Mouse (Mus musculus): ENCODE data around the gene Il22ra1. TPM values are rescaled to one million over a fixed set of nuclear protein-coding genes. Genes with fewer than 3 reads are reported as not detected.
A peak's percentile ranks its signal among the peaks of the same experiment; 100 is the strongest.

Gene Il22ra1
- total RNA-seq, 2 experiments from 2014 or later: 0.14 TPM; not detected in 1

DNA sequence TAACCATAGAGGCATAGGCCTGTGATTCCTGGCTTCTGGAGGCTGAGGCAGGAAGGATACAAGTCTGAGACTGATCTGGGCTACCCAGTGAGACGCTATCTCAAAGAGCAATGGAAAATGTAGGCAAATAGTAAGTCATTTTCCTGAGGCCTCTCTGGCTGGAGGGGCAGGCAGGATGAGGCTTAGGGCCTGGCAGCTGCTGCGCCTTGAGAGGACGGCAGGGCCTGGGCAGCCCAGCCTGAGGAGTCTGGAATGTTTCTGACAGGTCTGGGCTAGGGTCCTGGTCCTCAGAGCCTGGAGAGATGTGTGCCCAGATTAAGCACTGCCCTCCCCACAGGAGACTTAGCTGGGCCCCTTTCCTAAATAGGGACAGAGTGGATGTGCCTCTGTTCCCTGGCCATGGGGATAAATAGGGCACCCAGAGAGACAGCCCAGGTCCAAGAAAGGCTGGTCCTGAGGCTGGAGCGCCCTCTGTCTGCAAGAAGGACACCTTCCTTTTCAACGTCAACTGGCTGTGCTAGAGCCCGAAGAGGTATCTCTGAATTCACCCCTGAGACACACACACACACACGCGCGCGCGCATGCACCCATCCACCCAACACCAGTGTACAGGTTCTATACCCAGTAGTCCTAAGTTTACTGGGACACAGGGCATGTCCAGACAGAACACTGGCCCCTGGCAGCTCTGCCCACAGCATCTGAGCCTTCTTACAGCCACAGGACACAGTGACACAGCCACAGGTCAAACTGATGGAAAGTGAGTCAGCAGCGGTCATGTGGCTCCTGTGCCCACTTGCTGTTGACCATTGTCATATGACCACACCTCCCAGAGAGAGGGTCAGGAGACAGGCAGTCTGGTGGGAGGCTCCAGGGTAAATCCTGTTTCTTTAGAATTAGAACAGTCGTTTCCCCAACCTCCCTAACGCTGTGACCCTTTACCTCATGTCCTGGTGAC, 40.9 kb downstream of the Il22ra1 start:
- peak; percentile 23 to 50 for DNase-seq (ENCODE audit: extremely low spot score in 1 of 2, low spot score in 1 of 2)

DNA sequence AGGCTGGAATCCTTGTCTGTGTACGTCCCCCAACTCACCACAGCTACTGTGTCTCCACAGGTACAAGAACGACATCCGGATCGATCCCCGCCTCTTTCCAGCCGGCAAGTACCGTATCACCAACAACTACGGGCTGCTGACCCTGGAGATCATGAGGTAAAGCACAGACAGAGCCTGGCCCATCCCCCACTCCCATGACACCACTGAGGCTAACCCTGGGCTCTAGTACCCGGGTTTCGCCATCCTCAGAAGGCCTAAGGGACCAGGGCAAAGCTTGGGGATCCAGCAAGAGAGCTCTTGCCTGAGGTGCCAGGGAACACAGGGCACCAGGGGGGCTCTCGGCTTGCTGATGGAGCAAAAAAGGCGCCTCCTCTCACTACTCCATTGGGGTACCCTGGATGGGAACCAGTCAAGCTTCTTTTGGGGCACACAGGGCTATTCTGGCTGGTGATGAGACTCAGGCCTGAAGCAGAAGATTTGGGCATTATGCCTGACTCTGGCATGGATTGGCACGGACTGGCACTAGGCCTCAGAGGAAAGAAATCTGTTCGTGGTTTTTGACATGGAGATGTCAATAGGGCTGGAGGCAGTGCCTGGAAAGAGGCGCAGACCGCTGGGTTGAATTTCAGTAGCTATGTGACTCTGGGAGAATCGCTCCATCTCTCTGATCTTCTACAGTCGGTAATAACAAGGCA, 42.8 kb downstream of the Il22ra1 start:
- no peak for DNase-seq (ENCODE audit: extremely low spot score in 1 of 2, low spot score in 1 of 2)

DNA sequence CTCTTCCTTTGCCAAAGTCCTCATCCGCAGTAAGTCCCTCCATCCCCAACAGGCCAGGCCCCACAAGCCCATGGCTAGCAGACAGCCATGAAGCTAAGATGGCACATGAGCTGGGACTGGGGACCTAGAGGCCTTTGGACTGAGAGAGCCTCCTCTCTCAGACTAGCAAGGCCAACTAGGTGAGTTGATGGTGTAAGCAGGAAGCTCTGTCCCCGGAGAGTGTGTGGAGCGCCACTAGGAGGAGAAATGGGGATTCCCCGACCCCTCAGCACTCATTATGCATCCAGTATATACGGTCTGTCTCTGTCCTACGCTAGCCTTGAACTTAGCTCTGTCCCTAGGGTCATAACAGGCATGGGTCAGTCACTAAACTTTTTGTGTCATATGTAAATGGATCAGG, 43.6 kb downstream of the Il22ra1 start:
- DNase-seq (ENCODE audit: extremely low spot score in 1 of 2, low spot score in 1 of 2): no peak

DNA sequence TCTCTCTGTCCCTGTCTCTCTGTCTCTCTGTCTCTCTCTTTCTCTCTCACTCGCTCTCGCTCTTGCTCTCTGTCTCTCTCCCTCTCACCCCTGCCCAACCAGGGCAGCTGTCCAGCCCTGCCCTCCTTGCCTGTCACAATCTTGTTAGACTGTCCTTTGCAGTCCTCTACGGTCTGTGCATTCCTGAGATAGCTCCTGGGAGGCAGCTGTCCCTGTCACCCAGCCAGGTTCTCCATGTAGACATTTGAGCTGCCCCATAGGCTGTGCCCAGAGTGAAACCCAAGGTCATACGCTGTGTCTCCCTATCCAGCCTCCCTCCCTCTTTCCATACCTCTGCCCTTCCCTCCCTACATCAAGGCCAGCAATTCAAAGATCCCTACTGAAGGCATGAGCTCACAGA, 44.7 kb downstream of the Il22ra1 start:
- DNase-seq (ENCODE audit: extremely low spot score in 1 of 2, low spot score in 1 of 2): no peak

DNA sequence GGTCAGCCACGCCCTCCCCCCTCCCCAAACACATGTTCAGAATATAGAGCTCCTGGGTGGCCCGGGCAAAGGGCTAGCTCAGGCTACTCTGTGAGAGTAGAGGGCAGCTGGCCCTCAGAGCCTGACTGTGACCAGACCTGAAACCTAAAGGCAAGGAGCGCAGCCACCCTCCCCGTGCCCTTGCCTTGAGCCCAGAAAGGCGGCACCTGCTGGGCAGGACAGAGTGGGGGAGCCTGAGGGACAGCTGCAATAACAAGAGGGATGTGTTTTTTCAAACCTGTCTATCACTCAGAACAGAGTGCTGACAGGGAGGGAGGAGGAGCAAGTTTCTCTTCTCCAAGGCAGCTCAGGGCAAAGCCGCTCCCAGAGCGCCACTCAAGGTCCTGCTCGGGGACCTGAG, 46.5 kb downstream of the Il22ra1 start:
- DNase-seq (ENCODE audit: extremely low spot score in 1 of 2, low spot score in 1 of 2): no peak

DNA sequence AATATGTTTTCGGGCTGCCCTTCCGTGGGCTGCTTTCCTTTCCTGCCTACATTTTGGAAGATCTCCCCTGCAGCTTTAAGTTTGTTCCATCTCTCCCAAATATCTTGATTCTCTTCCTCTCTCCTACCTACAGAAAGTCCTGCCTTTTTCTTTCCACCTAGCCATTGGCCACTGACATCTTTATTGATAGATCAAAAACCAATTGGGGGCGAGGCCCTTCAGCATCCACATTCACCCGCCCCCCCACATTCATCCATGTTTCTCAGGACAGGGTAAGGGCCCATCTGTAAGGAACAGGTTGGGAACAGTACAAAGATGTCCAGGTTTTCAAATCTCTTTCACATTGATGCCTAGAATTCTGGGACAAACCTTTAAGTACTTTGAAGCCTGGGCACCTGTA, 48.9 kb downstream of the Il22ra1 start:
- DNase-seq (ENCODE audit: extremely low spot score in 1 of 2, low spot score in 1 of 2): no peak

DNA sequence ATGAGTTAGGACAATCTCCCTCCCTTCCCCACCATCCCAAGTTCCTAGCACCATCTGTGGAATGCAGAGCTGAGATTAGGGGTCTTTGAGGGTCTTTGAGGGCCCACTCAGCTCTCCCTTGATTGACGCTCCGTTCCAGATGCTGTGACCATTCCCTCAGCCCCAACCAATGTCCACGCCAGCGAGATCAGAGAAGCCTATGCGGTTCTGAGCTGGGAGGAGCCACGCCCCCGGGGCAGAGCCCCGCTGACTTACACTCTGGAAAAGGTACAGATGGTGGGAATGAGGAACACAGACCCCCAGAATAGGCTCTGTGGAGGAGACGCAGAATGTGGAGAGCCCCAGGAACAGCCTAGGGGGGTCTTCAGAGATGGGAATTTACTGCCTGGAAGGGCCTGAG, 51.7 kb downstream of the Il22ra1 start:
- no peak for DNase-seq (ENCODE audit: extremely low spot score in 1 of 2, low spot score in 1 of 2)

DNA sequence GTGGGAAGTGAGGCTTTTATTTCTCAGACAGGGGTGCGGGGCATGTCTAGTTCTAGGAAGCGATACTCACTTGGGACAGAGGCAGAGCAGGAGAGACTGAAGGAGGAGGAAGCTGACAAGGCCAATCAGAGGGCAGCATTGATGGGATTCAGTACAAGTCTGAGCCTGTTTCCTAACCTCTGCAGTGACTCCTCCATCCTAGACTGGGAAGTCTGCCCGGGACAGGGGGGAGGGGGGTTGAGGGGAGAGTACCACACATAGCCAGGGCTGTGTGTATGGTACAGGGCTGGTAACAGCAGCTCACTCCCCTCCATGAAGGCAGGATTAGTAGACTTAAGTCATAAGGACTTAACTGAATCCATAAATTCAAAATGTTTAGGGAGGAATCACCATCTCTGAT, 52.3 kb downstream of the Il22ra1 start:
- no peak for DNase-seq (ENCODE audit: extremely low spot score in 1 of 2, low spot score in 1 of 2)

DNA sequence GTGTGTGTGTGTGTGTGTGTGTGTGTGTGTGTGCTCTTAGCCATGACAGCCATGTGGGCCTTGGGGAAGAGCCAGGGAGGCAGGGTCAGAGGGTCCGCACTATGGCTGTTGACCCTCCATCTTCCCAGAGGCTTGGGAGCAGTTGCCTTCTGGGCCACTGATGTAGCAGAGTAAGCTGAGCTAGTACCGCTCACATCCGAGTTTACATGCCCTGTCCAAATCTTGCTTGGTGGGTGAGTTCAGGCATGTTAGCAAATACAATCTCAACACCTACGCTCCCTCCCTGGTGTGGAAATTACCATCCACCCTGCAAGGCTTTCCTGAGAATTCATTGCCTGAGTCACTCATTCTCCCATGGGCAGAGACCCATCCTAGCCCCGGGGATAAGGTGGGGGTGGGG, 53.3 kb downstream of the Il22ra1 start:
- DNase-seq (ENCODE audit: extremely low spot score in 1 of 2, low spot score in 1 of 2): no peak

DNA sequence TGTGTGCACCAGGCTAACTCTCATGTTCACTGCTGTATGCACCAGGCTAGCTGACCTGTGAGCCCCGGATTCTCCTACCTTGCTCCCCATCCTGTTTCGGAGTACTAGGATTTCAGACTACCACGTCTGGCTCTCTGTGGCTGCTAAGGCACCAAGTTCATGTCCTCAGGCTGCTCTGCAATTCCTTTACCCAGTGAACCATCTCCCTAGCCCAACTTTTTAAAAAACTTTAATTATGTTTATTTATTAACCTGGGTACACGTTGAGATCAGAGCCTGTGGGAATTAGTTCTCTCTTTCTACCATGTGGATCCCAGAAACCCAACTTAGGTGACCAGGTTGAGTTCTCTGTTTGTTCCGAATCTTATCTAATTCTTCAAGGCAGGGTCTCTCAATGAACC, 58.6 kb downstream of the Il22ra1 start:
- DNase-seq (ENCODE audit: extremely low spot score in 1 of 2, low spot score in 1 of 2): no peak

DNA sequence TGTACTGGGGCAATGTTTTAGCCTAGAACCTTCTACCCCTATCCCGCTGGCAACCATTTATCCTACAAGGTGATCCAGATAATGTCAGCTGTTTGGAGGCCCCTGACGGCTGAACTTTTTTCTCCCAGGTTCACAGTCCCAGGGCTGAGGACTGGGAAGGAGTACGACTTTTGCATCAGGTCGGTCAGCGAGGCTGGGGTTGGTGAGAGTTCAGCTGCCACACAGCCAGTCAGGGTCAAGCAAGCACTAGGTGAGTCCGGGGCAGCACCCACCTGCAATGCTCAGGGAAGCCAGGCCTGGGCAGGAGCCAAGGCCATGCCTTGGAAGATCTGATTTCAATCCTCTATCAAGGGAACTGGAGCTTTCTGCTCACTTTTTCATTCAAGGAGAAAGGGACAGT, 59.3 kb downstream of the Il22ra1 start:
- no peak for DNase-seq (ENCODE audit: extremely low spot score in 1 of 2, low spot score in 1 of 2)

DNA sequence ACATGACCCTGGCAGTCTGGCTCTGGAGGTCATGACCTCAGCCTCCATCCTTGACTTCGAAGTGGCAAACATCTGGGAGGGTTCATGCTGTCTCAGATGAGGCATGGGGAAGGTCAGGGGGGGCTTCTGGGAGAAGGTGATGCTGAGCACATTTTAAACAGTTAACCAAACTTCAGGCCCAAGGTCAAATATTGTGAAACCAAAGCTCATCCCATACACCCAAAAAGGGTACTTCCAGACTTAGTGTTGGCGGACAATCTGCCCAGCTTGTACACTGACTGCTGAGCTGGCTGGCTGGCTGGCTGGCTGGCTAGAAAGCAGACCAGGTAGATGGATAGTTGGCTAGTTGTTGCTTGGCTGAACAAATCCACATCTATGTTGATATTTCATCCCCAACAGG, 61.2 kb downstream of the Il22ra1 start:
- DNase-seq (ENCODE audit: extremely low spot score in 1 of 2, low spot score in 1 of 2): no peak

DNA sequence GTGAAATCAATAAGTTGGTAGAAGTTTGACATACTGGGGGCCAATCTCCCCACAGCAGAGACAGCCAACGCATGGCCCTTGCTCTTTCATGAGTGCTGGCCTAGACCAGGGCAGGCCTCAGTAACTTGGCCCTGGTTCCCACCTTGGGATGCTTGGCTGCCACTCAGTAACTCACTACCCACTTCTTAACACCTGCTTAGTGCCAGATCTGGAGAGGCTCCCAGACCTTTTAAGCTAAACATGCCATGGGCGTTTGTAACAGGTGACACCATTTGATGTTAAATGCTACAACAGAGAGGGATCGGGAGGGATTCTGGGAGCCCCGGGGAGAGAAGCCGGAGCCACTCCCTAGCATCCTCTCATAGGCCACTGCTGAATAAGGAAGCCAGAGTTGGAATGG, 64.8 kb downstream of the Il22ra1 start:
- DNase-seq (ENCODE audit: extremely low spot score in 1 of 2, low spot score in 1 of 2): no peak

DNA sequence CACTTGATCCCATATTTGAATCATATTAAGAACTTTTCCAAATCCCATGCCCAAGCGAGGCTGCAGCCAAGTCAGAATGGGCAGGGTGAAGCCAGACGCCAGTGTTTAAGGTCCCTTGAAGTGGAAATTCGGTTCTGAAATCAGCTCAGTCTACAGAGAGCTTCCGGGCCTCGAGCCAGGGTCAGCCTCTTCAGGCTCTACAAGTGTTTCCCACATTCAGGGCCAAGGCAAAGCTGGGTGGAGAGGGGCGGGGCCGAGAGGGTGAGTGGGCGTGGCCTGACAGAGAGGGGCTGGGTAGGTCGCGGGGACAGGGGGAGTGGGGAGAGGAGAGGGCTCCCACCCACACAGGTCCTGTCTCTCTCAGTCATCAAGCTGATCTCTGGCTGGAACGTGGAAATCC, 70.0 kb downstream of the Il22ra1 start:
- no peak for DNase-seq (ENCODE audit: extremely low spot score in 1 of 2, low spot score in 1 of 2)

DNA sequence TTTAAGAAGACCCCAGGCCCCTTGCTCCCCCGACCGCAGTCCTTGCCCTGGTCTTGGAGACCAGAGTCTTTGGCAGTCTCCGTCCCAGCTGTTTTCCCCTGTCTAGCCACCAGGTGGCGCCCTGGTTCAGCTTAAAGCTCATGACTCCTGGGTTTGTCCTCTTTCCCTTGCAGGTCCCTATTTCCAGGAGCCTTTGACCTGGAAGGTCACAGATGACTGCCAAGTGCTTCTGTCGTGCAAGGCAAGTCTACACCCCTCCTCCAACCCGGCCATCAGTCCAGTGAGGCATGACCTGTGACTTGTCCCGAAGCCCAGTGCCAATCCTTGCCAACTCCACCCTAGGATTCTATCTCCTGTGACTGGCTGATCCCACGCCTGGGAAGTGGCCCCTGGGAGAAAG, 73.6 kb downstream of the Il22ra1 start:
- peak; percentile 86 to 95 for DNase-seq (ENCODE audit: extremely low spot score in 1 of 2, low spot score in 1 of 2)

Other genes starting within 250 kb of the Il22ra1 start
- gene Stpg1, start 233.4 kb upstream of the Il22ra1 start, total RNA-seq (2021): 1 to 10 TPM; 1.5 to 2.5 TPM
- gene Nipal3, start 233.1 kb upstream of the Il22ra1 start, total RNA-seq (2021): 100 to 1,000 TPM in 1 of 2 experiments, 10 to 100 TPM in 1; 88.2 to 100 TPM
- under 1 TPM; 0.75 to 0.91 TPM for gene Grhl3, start 154.5 kb upstream of the Il22ra1 start, total RNA-seq (2021)
- gene Ifnlr1, start 41.9 kb upstream of the Il22ra1 start, total RNA-seq (2021): under 1 TPM; 0.21 to 0.30 TPM
- gene Myom3, start 31.5 kb downstream of the Il22ra1 start, total RNA-seq (2021): 1 to 10 TPM in 1 of 2 experiments, under 1 TPM in 1; 0.66 to 1.2 TPM
- gene Srsf10, start 127.6 kb downstream of the Il22ra1 start, total RNA-seq (2021): 10 to 100 TPM; 78.4 to 78.6 TPM
- gene Pnrc2, start 145.7 kb downstream of the Il22ra1 start, total RNA-seq (2021): 10 to 100 TPM; 54.0 to 55.9 TPM
- under 1 TPM in 1 of 2 experiments, not detected in 1; 0.21 TPM for gene Cnr2, start 167.2 kb downstream of the Il22ra1 start, total RNA-seq (2021)
- 10 to 100 TPM; 40.5 to 40.7 TPM for gene Fuca1, start 192.6 kb downstream of the Il22ra1 start, total RNA-seq (2021)
- 10 to 100 TPM; 34.0 to 37.1 TPM for gene Hmgcl, start 218.3 kb downstream of the Il22ra1 start, total RNA-seq (2021)
- 10 to 100 TPM; 23.1 to 31.6 TPM for gene Gale, start 235.6 kb downstream of the Il22ra1 start, total RNA-seq (2021)
- 100 to 1,000 TPM in 1 of 2 experiments, 10 to 100 TPM in 1; 94.7 to 110 TPM for gene Lypla2, start 244.5 kb downstream of the Il22ra1 start, total RNA-seq (2021)

All from layer of hippocampus, postnatal 25 days (tissue).